Mouse (Mus musculus) liver, embryonic 14.5 days (tissue): ENCODE results near the gene Ddx21.
A peak's percentile ranks its signal among the peaks of the same experiment; 100 is the strongest.

ENCODE experiments used
- CTCF ChIP-seq: IDR thresholded peaks from 2 replicates; pipeline ENCODE4 v1.5.1; 2016; ENCODE audit warnings: antibody characterized with exemption, low read depth, control low read depth
- EP300 ChIP-seq: IDR thresholded peaks from 2 replicates; pipeline ENCODE4 v1.6.1; 2016; ENCODE audit warnings: antibody characterized with exemption, low read depth

- TF ChIP-seq CTCF (peak; percentile 88), EP300 (no peak)
These were observed 52.4 kb downstream of the Ddx21 start for GRCm38 (mm10) chr10:62549523-62550166.
